Mouse (Mus musculus): ENCODE measurements around the gene Pmm2.

The Pmm2 gene

DNA sequence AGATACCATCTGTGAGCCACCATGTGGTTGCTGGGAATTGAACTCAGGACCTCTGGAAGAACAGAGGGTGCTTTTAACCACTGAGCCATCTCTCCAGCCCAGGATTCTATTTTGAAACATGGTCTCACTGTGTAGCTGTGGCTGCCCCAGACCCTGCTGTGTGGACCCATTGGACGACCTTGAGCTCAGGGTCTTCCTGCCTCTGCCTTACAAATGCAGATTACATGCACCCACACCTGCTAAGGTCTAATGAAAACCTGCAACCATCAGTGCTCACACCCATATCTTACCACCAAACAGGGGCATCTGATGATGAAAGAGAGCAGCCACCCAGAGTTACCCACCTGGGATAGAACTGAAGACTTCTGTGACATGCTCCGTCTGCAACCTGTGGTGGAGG lies 18.8 kb downstream of the Pmm2 start:
- no peak for DNase-seq (ENCODE audit: low spot score)

DNA sequence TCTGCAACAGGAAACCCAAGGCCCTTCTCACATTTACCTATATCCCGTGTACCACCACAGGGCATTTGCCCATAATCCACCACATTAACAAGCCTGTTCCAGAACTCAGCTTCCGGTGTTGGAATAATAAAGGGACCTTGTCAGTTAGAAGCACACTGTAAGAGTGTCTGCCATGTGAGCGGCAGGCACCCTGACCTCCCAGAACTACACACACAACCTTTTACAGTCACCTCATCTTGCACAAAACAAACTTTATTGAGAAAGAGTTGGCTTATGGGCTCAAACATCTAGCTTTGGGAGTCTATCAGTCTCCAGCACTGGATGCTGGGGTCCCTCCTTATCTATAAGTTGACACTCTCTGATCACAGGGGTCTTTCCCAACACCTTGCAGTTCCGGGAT lies 20.9 kb downstream of the Pmm2 start:
- DNase-seq (ENCODE audit: low spot score): no peak

DNA sequence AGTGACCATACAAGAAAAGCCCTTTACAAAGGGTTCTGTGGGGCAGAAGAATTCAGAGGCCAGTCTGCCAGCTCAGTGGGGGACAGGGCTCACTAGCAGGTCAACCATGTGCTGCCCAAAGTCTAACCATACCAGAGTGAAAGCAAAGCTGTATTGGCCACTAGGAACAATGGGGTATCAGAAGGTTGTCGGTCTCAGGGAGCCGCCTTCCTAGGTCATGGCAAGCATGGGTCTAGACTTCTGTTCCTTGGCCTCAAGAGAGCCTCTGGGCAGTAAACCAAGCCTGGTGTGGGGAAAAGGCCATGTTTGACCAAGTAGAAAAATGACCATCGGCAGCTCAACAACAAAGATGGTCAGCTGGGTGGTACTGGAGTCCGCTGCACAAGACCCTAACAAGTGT lies 21.3 kb downstream of the Pmm2 start:
- DNase-seq (ENCODE audit: low spot score): no peak

DNA sequence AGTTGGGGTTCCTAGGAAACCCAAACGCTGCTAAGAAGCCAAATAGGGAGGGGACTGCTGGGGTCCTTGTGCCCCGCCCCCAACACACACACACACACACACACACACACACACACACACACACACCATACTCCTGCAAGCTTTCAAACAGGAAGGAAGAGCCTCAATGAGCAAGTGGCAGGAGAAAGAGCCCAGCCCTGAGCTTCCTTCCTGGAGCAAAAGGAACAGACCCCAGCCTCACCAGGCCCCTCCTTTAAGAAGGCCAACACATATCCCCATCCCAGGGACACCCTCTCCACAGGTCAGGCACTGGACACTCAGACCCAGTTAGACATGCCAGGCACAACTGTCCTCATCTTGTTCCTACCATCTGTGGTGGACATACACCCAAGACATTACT lies 25.5 kb downstream of the Pmm2 start:
- no peak for DNase-seq (ENCODE audit: low spot score)

DNA sequence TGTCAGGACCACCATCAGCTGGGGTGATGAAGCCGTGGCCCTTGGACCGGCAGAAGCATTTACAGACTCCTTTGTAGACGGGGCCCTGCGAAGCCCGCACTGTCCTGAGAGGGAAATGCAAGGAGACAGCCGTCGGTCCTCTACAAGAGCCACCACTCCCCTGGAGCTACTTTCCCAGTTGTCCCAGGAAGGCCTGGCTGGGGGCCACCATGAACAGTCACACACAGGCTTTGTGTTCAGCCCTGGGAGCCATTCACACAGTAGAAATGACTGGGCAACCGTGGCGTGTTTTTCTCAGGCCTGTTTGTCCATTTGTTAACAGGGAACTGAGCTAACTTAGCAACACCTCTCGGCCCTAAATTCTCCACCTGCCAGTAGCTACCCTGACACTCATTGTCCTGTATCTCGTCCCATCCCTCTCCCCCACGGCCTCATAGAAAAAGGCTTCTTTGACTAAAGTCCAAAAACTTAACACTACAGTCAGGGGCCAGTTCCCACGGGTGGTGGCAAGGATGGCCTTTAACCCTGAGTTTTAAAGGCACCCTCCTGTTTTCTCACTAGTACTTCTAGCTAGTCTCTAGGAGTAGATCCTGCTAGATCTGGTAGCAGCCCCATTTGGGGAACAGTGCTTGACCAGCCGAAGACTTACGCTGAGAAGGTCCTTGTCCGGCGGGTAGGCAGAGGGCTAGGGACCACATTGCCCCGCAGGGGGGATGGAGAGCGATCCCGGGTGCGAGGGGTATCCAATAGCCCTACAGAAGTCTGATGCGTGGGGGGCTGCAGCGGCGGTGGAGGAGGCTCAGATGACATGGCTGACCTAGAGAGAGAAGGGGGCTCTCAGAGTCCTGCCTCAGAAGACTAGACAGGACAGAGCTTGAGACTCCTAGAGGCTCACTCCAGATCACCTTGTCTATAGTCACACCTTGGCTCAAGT lies 26.4 kb downstream of the Pmm2 start:
- no peak for DNase-seq (ENCODE audit: low spot score)

DNA sequence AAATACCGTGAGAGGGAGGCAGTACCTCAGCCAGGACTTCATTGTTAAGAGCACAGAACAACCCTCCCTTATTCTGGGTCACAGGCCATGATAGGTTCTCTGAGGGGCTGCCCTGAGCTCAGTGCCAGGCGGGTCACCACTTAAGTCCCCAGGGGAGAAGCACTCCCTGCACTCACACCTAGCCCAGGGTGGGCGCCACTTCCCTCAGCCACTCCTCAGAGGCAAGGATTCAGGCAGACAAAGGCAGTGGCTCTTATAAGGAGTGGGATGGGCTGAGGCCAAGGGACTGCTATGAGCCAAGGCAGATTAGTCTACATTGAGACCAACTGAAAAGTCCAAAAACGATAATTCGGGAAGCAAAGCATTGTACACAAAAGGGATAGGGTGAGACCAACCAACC lies 27.9 kb downstream of the Pmm2 start:
- DNase-seq (ENCODE audit: low spot score): no peak

DNA sequence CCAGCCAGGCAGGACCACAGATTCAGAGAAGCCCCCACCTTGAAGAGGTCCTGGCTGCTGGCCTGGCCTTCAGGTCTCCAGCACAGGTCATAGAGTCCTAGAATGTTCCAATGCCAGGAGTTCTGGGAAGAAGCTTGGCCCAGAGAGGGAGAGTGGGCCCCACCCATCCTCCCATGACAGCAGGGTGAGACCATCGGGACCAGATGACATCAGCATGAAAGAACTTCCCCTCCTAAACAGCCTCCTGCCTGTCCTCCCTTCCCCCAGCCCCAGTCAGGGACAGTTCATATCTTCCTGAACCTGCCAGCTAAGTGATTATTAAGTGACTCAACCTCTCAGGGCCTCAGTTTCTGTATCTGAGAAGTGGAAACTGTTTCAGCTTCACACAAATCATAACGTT lies 29.0 kb downstream of the Pmm2 start:
- no peak for DNase-seq (ENCODE audit: low spot score)

DNA sequence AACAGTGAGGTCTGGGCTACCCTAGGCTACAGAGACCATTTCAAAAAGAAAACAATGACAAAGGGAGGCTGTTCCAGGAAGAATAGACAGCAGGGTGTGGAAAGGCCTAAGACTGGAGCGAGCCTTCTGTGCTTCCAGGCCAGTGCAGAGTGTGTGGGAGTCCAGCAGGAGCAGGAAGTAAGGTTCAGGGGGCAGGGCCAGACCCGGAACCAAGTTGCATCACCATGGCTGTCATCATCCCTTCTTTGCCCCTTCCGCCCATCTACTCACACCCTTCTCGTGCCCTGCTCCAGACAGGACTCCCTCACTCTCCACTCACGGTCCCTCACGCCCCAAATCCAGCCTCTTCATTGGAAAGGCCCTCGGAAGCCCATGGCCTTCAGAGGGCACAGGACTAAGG lies 29.8 kb downstream of the Pmm2 start:
- DNase-seq (ENCODE audit: low spot score): no peak

DNA sequence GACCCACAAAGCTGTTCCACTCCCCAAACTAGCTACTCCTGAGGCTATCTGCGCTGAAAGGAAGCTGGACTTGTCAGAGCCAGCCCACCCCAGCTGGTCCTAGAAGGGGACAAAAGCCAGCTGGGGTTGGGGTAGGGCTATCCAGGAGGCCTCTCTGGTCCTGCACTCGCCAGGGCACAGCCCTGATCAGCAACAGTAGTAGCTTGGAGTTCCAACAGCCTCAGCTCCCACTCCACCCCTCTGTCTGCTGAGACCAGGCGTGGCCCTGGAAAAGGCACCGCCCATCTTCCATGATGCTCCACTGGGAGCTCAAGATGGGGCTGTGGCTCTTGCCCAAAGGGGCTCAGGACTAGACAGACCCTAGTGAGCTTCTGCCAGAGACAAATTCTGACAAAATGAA lies 30.3 kb downstream of the Pmm2 start:
- no peak for DNase-seq (ENCODE audit: low spot score)

DNA sequence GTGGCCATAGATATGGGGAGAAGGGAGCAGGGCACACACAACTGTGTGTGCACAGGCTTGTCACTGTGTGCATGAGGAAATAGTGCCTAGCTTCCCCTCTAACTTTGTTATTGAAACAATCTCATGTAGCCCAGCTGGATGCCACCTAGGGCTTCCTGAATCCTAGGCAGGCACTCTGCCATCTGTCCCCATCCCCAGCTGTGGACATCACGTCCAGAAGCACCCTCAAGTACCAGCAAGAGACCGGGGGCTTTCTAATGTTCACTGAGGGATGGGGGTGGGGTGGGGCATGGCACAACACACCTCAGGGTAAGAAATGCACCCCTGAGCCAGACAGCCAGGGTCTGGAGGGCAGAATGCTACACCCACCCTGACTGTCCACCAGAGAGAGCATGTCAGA lies 30.9 kb downstream of the Pmm2 start:
- DNase-seq (ENCODE audit: low spot score): no peak

DNA sequence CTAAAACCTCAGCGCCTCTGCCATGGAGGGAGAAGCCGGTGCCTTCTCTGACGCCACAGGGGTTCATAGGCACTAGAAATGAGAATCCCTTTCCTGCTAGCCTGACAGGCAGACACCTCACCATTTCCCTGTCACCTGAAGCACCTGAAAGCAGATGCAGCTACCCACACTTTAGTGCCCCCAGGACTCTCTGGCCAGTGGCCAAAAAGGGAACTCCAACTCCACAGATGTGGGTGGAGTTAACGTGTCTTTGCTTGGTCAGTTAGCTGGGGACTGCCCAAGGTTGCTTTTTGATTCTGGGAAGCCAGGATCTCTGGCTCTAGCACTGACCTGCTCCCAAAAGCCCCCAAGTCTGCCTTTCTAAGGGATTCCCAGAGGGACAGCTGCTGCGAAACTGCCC lies 32.0 kb downstream of the Pmm2 start:
- no peak for DNase-seq (ENCODE audit: low spot score)

DNA sequence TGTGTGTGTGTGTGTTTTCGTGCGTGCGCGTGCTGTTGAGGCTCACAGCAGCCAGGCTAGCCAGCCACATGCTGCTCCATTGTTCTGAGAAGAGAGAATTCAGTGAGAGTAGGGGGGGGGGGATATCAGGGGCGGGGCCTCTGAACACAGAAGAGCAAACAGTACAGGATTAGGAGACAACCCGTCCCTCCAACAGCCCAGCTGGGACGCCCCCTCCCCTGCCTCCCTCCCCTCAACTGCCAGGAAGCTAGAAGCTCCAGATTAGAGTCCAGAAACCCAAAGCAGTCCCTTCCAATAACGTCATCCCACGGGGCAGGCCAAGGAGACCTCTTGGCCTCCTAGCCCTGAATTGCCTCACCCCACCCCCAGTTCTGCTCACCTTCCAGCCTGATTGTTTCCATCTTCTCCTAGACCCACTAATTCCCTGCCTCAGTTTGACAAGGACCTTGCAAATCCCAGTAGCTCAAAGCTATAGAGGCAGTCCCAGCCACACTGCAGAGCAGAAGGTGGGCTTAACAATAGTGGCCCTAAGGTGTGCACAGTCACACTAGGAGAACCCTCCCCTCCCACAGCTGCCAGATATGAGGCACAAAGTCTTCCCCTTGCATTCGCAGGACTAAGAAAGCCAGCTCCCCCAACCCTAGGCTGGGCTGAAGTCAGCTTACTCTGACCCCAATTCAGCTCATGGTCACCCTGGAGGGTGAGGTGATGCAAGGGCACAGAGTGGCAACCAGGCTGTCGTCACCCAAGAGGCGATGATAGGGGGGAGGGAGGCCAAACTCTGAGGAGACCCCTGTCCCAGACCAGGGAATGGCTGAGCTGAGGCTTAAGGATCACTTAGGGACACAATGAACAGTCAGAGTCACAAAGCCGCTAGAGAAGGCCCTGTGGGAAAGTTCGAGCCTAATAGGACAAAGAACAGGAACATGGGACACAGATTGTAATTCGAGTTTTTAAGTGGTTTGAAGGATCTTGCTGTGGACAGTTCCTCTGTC lies 32.9 kb downstream of the Pmm2 start:
- no peak for DNase-seq (ENCODE audit: low spot score)

DNA sequence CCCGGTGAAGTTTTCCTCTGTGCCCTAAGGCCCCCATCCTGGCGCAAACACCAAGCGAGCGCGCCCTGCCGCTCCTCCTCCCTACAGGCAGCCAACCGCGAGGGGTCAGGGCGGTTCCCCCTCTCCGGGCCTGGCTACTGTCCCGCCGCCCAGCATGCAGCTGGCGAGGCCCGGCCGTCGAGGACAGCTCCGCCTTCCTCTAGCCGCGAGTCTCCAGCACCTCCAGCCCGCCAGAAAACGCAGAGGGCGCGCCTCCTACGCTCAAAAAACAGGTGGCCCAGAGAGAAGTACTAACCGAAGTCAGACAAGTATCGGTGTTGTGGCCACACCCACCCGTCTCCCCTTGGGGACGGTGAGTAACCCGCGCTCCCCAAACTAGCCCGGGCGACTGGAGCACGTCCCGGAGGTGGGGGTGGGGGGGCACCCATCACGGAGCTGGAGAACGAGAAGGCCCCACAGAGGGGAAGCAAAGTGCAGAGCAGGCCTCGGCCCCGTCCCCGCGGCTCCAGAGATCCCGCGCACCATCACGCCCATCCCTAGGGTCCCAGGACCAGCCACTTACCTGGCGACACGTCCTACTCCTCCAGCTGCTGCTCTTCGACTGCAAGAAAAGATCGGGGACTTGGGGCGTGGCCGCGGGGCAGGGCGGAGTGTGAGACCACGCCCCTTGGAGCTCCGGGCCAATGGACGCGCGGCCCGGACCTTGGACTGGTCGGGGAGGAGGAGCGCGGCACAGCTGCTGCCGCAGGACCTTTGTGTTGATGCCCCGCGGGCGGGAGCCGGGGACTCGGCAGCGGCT lies 34.3 kb downstream of the Pmm2 start, which contains the start of gene Carhsp1:
TSS of gene Carhsp1 (minus strand) at position 605 of the 799 bp plus-strand sequence.
- DNase-seq (ENCODE audit: low spot score): peak; percentile 68

DNA sequence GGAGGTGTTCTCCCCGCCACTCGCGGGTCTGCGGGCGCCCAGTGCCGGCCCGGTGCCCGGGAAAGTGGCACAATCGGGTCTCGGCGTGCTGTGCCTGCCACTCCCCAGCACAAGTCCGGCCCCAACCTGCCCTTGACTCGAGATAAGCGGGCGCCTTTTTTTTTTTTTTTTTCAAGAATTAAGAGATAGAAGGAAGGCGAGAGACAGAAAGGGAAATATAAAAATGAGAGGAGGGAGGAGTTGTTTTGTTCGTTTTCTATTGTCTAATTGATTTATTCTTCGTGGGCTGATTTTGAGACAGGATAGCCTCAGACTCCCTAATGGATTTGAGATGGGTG lies 34.8 kb downstream of the Pmm2 start:
- no peak for DNase-seq (ENCODE audit: low spot score)

DNA sequence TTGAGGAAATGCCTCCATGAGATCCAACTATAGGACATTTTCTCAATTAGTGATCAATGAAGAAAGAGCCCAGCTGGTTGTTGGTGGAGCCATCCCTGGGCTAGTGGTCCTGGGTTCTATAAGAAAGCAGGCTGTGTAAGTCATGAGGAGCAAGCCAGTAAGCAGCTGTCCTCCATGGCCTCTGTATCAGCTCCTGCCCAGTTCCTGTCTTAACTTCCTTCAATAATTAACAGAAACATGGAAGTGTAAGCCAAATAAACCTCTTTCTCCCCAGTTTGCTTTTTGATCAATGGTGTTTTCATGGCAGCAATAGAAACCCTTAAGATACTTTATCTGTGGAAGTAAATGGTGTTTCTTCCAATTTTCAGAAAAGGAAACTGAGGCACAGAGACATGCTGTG lies 35.3 kb downstream of the Pmm2 start:
- DNase-seq (ENCODE audit: low spot score): no peak

DNA sequence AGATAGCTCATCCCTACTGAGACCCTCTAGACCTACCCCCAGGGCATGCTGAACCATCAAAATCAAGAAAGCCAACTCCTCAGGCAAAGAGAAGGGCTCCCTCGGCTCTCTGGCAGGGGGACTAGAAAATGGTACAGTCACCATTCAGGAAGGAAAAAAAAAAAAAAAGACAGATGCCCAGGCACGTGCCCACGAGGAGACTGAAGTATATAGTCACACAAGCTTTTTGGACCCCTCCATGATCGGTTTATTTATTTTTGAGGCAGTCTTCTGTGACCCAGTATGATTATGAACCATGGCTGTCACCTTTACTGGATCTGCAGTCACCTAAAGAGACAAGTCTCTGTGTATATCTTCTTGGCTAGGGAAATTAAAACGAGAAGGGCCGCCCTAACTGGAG lies 35.9 kb downstream of the Pmm2 start:
- no peak for DNase-seq (ENCODE audit: low spot score)

DNA sequence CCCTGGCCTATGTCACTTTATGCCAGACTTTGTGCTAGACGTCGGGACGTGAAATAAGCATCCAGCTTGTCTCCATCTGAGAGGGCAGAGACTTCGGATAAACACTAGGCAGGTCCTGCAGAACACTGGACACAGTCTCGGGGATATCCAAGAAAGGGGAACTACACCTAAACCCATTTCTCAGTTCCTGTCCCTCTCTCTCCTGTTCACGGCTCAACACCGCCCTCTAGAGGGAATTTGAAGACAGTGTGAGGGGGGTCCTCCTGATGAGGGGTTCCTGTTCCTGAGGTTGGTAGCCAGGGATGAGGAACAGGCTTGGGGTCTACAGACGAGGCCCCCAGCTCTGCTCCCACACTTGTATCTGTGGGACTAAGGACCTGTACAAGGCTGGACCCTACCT lies 36.7 kb downstream of the Pmm2 start:
- DNase-seq (ENCODE audit: low spot score): no peak

DNA sequence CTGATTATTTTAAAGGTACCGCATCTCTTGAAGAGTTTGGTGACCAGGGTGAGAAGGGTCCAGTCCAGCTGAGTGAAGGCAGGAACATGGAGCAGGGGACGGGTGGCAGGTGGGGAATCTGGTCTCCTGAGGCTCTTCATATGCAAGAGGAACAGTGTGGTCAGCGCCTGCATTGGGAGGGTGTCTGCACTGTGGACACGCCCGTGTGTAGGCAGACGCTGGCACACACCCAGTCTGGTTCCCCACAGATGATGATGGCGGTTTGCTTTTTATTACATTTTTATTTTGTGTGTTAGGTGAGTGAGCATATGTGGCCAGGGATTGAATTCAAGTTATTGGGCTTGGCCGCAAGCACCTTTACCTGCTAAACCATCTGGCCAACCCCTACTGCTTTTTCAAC lies 38.1 kb downstream of the Pmm2 start:
- no peak for DNase-seq (ENCODE audit: low spot score)

DNA sequence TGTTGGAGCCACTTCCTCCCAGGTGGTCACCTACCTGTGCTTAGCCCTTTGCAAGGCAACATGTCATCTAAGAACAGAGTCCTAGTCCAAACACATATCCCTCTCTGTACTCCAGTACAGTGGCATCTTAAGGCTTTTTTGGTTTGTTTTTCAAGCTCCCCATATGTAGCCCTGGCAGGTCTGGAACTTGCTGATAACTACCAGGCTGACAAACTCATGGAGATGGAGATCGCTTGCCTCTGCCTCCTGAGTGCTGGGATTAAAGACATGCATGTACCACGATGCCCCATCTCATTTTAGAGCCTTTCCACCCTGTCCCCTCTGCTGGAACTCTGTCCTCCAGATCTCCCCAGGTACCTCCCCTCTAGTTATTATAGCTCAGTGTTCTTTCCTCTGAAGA lies 38.8 kb downstream of the Pmm2 start:
- DNase-seq (ENCODE audit: low spot score): no peak

DNA sequence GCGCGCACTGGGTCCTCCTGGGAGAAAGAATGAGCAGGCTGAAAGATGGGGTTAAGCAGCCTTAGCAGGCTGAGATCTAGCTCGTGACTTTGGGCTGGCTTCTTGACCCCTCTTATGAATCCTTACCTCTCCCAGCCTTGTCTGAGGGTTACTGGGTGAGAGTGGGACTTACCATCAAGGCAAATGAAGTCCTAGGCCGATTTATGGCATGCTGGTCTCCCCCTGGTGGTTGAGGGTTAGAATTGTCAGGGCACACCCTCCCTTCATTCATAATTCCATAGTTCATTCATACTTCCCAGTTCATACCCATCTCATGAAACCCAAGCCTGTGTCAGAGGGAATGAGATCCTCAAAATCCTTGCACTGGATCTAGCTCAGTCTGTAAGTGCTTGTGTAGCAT lies 39.3 kb downstream of the Pmm2 start:
- DNase-seq (ENCODE audit: low spot score): no peak

DNA sequence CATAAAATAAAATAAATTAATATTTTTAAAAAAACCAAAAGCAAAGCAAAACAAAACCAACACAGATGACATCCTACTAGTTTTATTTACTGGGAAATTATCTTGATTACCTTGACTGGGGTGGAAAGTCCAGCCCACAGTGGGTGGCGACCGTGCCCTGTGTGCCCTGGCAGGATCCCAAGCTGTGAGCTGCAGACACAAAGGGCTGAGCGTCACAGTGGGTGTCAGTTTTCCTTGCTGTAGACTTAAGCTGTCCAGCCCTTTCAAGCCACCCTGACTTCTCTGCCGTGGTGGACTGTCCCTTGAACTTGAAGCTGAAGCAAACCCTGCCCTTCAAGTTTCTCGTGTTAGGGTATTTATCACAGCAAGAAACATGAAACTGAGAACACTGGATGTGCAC lies 40.6 kb downstream of the Pmm2 start:
- no peak for DNase-seq (ENCODE audit: low spot score)

DNA sequence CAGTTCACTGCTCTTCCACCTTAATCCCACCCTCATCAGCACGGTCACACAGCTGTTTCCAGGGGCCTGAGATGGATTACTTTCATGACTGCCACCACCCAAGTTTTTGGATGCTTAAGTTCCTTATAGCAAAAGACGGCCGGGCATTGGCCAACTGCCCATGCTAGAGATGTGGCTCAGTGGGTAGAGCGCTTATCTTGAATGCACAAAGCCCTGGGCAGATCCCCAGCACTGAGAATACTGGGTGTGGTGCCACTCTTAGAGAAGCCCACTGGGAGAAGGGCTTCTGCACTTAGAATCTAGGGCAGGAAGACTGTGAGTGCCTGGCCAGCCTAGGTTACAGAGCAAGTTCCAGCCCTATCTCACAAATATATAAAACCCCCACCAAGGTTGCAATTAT lies 41.2 kb downstream of the Pmm2 start:
- no peak for DNase-seq (ENCODE audit: low spot score)

All from urinary bladder, postnatal 10 days (tissue).